Mouse (Mus musculus) hindbrain, embryonic 14.5 days (tissue): ENCODE results near the gene Uchl3. TPM values are rescaled to one million over a fixed set of nuclear protein-coding genes. Genes with fewer than 3 reads are reported as not detected.

Experiments
- ATAC-seq: fragments of 200-750 bp; cut with Nextera tagmentation; 2 replicates; pipeline ENCODE4 v1.8.0; 2017; ENCODE audit warnings: moderate number of reproducible peaks, mild to moderate bottlenecking, moderate TSS enrichment, moderate library complexity; ENCODE audit not compliant: low FRiP score
- DNase-seq: peaks from one replicate; pipeline ENCODE4 v3.0.0-alpha.2; 2015; ENCODE audit warnings: low spot score
- H3K27ac ChIP-seq: fragments of 300-500 bp; sonication (generic); 2 replicates; pipeline ENCODE4 v1.5.1; 2014; ENCODE audit warnings: mild to moderate bottlenecking, moderate library complexity
- H3K27me3 ChIP-seq: fragments of 300-500 bp; sonication (generic); 2 replicates; pipeline ENCODE4 v1.6.1; 2014; ENCODE audit warnings: mild to moderate bottlenecking, low read length, mixed read lengths; ENCODE audit not compliant: control insufficient read depth, insufficient read depth
- H3K36me3 ChIP-seq: fragments of 300-500 bp; sonication (generic); replicated peaks from 2 replicates; pipeline ENCODE4 v1.6.1; 2014; ENCODE audit not compliant: control insufficient read depth, insufficient read depth
- H3K4me1 ChIP-seq: fragments of 300-500 bp; sonication (generic); replicated peaks from 2 replicates; pipeline ENCODE4 v1.6.1; 2014; ENCODE audit warnings: antibody characterized with exemption, low read length, mixed read lengths; ENCODE audit not compliant: control insufficient read depth, insufficient read depth
- H3K4me2 ChIP-seq: fragments of 300-500 bp; sonication (generic); replicated peaks from 2 replicates; pipeline ENCODE4 v1.6.1; 2014; ENCODE audit warnings: mild to moderate bottlenecking, moderate library complexity
- H3K4me3 ChIP-seq: fragments of 300-500 bp; sonication (generic); replicated peaks from 2 replicates; pipeline ENCODE4 v1.5.1; 2014; ENCODE audit warnings: mild to moderate bottlenecking, low read length
- H3K9ac ChIP-seq: fragments of 300-500 bp; sonication (generic); 2 replicates; pipeline ENCODE4 v1.6.1; 2014
- H3K9me3 ChIP-seq: fragments of 300-500 bp; sonication (generic); 2 replicates; pipeline ENCODE4 v1.6.1; 2016; ENCODE audit warnings: low read length; ENCODE audit not compliant: control insufficient read depth
- whole genome bisulfite sequencing: fragments of 180-500 bp; shearing (Covaris S2); extraction: QIAGEN DNeasy Blood & Tissue Kit; methylation state at CpG from one replicate; pipeline ENCODE4 v1.1.7; 2014; 5-methylcytosine and 5-hydroxymethylcytosine counted together
- polyA plus RNA-seq: library from polyadenylated mRNA; unstranded; fragments of >200 nt; fragmentation: Nextera tagmentation; extraction: Ambion mirVana; gene quantifications from 2 replicates; pipeline ENCODE4 v1.2.1, GENCODE M21; 2014

Uchl3 gene
- polyA plus RNA-seq, 1 experiment from 2014 or later = 277 TPM

DNA sequence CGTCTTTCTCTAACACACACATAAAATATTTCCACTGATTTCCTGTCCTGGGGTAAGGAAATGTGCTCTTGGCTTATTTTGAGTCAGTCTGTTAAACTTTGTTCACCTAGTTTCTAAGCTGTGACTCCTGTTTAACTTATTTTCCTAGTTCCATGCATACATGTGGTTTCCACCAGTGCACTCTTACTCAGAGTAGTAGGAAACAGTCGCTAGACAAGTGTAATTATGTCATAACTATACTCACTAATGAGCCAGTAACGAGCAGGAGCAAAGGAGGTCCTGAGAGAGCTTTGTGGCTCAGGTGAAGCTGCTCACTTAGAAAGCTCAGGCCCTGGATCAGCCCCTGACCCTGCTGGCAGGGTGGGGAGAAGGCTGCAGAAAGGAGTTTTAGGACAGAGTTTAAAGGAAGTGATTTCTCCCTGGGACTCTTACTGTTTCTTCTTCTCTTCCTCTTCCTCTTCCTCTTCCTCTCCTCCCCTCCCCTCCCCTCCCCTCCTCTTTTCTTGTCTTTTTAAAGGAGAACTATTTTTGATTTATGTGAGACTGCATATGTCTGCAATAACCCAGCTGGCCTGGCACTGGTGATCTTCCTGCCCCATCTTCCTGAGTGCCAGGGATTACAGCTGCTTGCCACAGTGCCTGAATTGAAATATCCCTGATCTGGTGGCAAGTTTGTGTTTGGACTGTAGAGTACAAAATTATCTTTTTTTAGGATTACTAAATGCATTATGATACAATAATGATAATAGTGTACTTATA, 8.1 kb downstream of the Uchl3 start:
- no peak for DNase-seq
- no peak overlapping the region for H3K27ac ChIP-seq
- ATAC-seq = no peak
- no peaks in the 10 kb centered on the region for H3K4me1 ChIP-seq
- H3K4me3 ChIP-seq = no peak overlapping the region
- WGBS = 78% methylated on average over 3 of the region's 3 CpGs
- H3K9ac ChIP-seq = no peak overlapping the region
- H3K4me2 ChIP-seq = no peak overlapping the region
- H3K9me3 ChIP-seq = no peaks in the 10 kb centered on the region
- H3K36me3 ChIP-seq = peaks cover 41% of the 10 kb centered on the region
- no peaks in the 10 kb centered on the region for H3K27me3 ChIP-seq

- no peaks in the 10 kb centered on the region for H3K9me3 ChIP-seq
- H3K36me3 ChIP-seq = peaks cover 54% of the 10 kb centered on the region
- WGBS = 94% methylated on average over 3 of the region's 3 CpGs
- no peak overlapping the region for H3K27ac ChIP-seq
- no peak for DNase-seq
- no peak for ATAC-seq
- no peaks in the 10 kb centered on the region for H3K4me1 ChIP-seq
- H3K4me3 ChIP-seq = no peak overlapping the region
- H3K4me2 ChIP-seq = no peak overlapping the region
- H3K9ac ChIP-seq = no peak overlapping the region
- H3K27me3 ChIP-seq = no peaks in the 10 kb centered on the region
Observed at GRCm38 (mm10) chr14:101664274-101664673, 10.5 kb downstream of the Uchl3 start.

DNA sequence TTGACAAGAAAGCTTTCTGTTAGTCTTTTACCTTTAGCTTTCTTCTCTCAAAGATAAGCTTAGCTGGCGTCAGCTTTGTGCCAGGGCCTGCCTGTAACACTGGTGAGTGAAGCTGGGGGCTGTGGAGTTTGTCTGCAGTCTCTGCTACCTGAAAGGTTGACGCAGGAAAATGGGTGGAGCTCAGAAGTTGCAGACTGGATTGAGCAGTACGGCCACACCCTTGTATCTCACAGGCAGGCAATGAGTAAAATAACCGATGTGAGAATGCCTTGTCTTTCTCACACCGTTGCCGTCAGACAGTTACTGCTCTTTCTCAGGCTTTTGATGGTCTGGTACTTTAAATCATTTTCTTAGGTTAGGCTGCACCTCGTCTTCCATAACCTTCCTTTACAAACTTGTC, 12.3 kb downstream of the Uchl3 start:
- Histone ChIP-seq H3K4me3 (no peak overlapping the region), H3K4me1 (no peaks in the 10 kb centered on the region)
- ATAC-seq = no peak

DNA sequence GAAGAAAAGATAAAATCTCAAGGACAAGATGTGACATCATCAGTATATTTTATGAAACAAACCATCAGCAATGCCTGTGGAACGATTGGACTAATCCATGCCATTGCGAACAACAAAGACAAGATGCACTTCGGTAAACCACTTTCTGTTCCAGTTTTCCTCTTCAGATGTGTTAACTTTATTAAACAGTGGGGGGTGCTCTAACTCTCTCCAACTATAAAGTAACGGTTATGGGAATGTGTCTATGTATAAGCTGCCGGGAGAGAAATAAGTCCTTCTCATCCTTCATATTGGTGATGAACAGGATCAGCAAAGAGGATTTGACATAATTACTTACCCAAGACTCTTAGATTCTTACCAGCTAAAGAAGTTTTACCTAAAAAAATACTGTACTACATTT, 12.8 kb downstream of the Uchl3 start:
- WGBS = 89% methylated on average over 5 of the region's 5 CpGs
- no peak for ATAC-seq
- Histone ChIP-seq H3K4me1 (no peaks in the 10 kb centered on the region), H3K9me3 (no peaks in the 10 kb centered on the region), H3K9ac (no peak overlapping the region), H3K4me2 (no peak overlapping the region), H3K27me3 (no peaks in the 10 kb centered on the region), H3K27ac (no peak overlapping the region), H3K4me3 (no peak overlapping the region), H3K36me3 (peaks cover 54% of the 10 kb centered on the region)
- DNase-seq = no peak

More for the DNA sequence above, 12.3 kb downstream of the Uchl3 start:
- H3K27ac ChIP-seq = no peak overlapping the region
- H3K27me3 ChIP-seq = no peaks in the 10 kb centered on the region
- no peak overlapping the region for H3K4me2 ChIP-seq
- peaks cover 56% of the 10 kb centered on the region for H3K36me3 ChIP-seq
- no peak for DNase-seq
- no peaks in the 10 kb centered on the region for H3K9me3 ChIP-seq
- H3K9ac ChIP-seq = no peak overlapping the region
- 96% methylated on average over 7 of the region's 7 CpGs for WGBS

DNA sequence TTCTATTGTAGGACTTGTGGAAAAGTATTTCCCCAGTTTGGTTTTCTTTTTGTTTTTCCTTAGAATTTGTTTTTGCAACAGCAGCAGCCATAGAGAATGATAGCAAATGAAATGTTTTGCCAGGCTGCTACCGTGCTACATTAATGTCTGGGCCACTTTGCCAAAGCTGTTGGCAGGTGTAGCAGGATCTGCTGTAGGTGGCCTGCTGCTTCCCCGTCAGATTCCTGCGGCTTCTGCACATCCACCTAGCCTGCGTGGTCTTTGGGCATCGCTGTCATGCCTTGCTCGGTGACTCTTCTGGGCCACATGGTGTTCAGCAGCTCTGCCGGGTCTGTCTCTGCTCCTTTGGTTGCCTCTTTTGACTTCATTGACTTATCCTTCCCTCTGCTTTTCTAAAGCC, 14.9 kb downstream of the Uchl3 start:
- no peak for ATAC-seq
- Histone ChIP-seq H3K4me2 (no peak overlapping the region), H3K4me1 (no peaks in the 10 kb centered on the region), H3K9me3 (no peaks in the 10 kb centered on the region), H3K27ac (no peak overlapping the region), H3K9ac (no peak overlapping the region), H3K36me3 (peaks cover 53% of the 10 kb centered on the region), H3K4me3 (no peak overlapping the region), H3K27me3 (no peaks in the 10 kb centered on the region)
- no peak for DNase-seq
- 92% methylated on average over 7 of the region's 7 CpGs for WGBS

DNA sequence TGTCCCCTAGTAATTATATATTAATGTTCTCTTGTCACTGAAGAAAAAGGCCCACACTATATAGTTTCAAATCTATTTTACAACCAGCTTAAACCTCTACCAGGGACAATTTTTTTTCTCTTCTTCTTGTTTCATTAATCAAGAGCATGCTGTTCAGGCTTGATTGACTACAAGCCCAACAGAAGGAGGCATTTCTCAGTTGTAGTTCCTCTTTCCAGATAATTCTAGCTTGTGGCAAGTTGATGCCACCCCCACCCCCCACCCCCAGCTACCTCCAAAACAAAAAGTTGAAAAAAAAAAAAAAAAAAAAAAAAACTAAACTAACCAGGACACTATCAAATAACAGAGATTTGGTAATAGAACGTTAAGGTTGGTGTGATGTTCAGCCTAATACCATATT, 18.5 kb downstream of the Uchl3 start:
- no peak overlapping the region for H3K4me2 ChIP-seq
- peaks cover 58% of the 10 kb centered on the region for H3K36me3 ChIP-seq
- no peak for DNase-seq
- no peak overlapping the region for H3K4me3 ChIP-seq
- no peak overlapping the region for H3K27ac ChIP-seq
- no peaks in the 10 kb centered on the region for H3K4me1 ChIP-seq
- no peak for ATAC-seq
- H3K9ac ChIP-seq = no peak overlapping the region
- H3K9me3 ChIP-seq = no peaks in the 10 kb centered on the region
- no peaks in the 10 kb centered on the region for H3K27me3 ChIP-seq
- WGBS = 95% methylated on average over 1 of the region's 1 CpGs

- WGBS = 87% methylated on average over 6 of the region's 6 CpGs
- DNase-seq = no peak
- Histone ChIP-seq H3K36me3 (peaks cover 28% of the 10 kb centered on the region), H3K4me2 (no peak overlapping the region), H3K27me3 (no peaks in the 10 kb centered on the region), H3K4me1 (no peaks in the 10 kb centered on the region), H3K4me3 (no peak overlapping the region), H3K9me3 (no peaks in the 10 kb centered on the region), H3K9ac (no peak overlapping the region), H3K27ac (no peak overlapping the region)
- ATAC-seq = no peak
Observed at GRCm38 (mm10) chr14:101687696-101688095, 33.9 kb downstream of the Uchl3 start.

- Histone ChIP-seq H3K4me1 (no peaks in the 10 kb centered on the region), H3K27me3 (no peaks in the 10 kb centered on the region), H3K27ac (no peak overlapping the region), H3K9me3 (no peaks in the 10 kb centered on the region), H3K4me2 (no peak overlapping the region), H3K9ac (no peak overlapping the region), H3K4me3 (no peak overlapping the region), H3K36me3 (peaks cover 30% of the 10 kb centered on the region)
- no peak for DNase-seq
- no peak for ATAC-seq
- WGBS = 66% methylated on average over 2 of the region's 2 CpGs
Observed at GRCm38 (mm10) chr14:101688406-101688805, 34.6 kb downstream of the Uchl3 start.

GRCm38 (mm10) chr14:101704479-101704878, 50.7 kb downstream of the Uchl3 start:
- Histone ChIP-seq H3K36me3 (no peaks in the 10 kb centered on the region), H3K4me1 (no peaks in the 10 kb centered on the region), H3K9ac (no peak overlapping the region), H3K9me3 (no peaks in the 10 kb centered on the region), H3K27me3 (no peaks in the 10 kb centered on the region), H3K27ac (no peak overlapping the region), H3K4me3 (no peak overlapping the region), H3K4me2 (no peak overlapping the region)
- ATAC-seq (no peak), DNase-seq (no peak)
- 81% methylated on average over 4 of the region's 4 CpGs for WGBS

DNA sequence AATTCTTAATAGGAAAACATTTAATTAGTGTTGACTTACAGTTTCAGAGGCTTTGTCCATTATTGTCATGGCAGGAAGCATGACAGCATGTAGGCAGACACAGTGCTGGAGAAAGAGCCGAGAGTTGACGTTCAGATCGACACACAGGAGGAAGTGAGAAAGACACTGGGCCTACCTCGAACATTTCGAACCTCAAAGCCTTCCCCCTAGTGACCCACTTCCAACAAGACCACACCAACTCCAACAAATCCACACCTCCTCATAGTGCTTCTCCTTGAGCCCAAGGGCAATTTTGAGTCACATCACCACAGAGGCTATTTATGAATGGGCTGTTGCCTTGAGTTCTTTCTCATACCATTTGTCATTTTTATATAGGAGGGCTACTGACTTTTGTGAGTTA, 53.3 kb downstream of the Uchl3 start:
- Histone ChIP-seq H3K27me3 (no peaks in the 10 kb centered on the region), H3K4me3 (no peak overlapping the region), H3K9ac (no peak overlapping the region), H3K27ac (no peak overlapping the region), H3K36me3 (no peaks in the 10 kb centered on the region), H3K4me1 (no peaks in the 10 kb centered on the region), H3K4me2 (no peak overlapping the region), H3K9me3 (no peaks in the 10 kb centered on the region)
- no peak for ATAC-seq
- WGBS = 87% methylated on average over 5 of the region's 5 CpGs
- DNase-seq = no peak
